Mouse (Mus musculus) hindbrain, embryonic 10.5 days (tissue): ENCODE results near the gene Gm21312. TPM values are rescaled to one million over a fixed set of nuclear protein-coding genes. Genes with fewer than 3 reads are reported as not detected.

ENCODE experiments used
- polyA plus RNA-seq: library from polyadenylated mRNA; unstranded; fragments of >200 nt; fragmentation: Nextera tagmentation; extraction: Ambion mirVana; gene quantifications from 2 replicates; pipeline ENCODE4 v1.2.1, GENCODE M21; 2016

Gm21312 gene
- polyA plus RNA-seq, 1 experiment from 2014 or later: not detected

Other genes starting within 250 kb of the Gm21312 start
- gene Gm21293, start 34.0 kb upstream of the Gm21312 start, polyA plus RNA-seq: not detected in 2 replicates
- not detected in 2 replicates for gene Gm6763, start 25.5 kb upstream of the Gm21312 start, polyA plus RNA-seq
- not detected in 2 replicates for gene Gm8764, start 17.0 kb upstream of the Gm21312 start, polyA plus RNA-seq
- gene Gm21304, start 8.5 kb upstream of the Gm21312 start, polyA plus RNA-seq: not detected in 2 replicates
- gene Gm20765, start 8.5 kb downstream of the Gm21312 start, polyA plus RNA-seq: not detected in 2 replicates
- gene Gm4340, start 17.0 kb downstream of the Gm21312 start, polyA plus RNA-seq: not detected in 2 replicates